Mouse (Mus musculus) MEL (cell line): ENCODE measurements around the gene Ripk3. TPM values are rescaled to one million over a fixed set of nuclear protein-coding genes. Genes with fewer than 3 reads are reported as not detected.

Source experiments
- DNase-seq: peaks from one replicate; pipeline ENCODE4 v3.0.0; 2011; ENCODE audit warnings: low read depth, low spot score
- H3K27ac ChIP-seq: 2 replicates; pipeline ENCODE4 v1.5.1; 2012; ENCODE audit warnings: low read depth, mild to moderate bottlenecking, control low read depth, low read length, moderate library complexity; ENCODE audit not compliant: control insufficient read depth
- H3K27me3 ChIP-seq, 2 experiments: fragments of 150-350 bp in 1 of 2; sonication (generic) in 1 of 2; 2 replicates each; pipeline ENCODE4 v1.6.1; 2012; ENCODE audit warnings: low read length in 2 of 2, mild to moderate bottlenecking in 2 of 2, improper control_type of control experiment in 1 of 2, moderate library complexity in 1 of 2; ENCODE audit not compliant: insufficient read depth in 2 of 2, control insufficient read depth in 1 of 2
- H3K36me3 ChIP-seq, 2 experiments: 2 replicates each; pipeline ENCODE4 v1.6.1; 2012 to 2014; ENCODE audit warnings: low read length in 2 of 2, improper control_type of control experiment in 1 of 2, inconsistent platforms in 1 of 2, mild to moderate bottlenecking in 1 of 2; ENCODE audit not compliant: insufficient read depth in 2 of 2, control insufficient read depth in 1 of 2
- H3K4me1 ChIP-seq, 2 experiments: fragments of 150-350 bp in 1 of 2; sonication (generic) in 1 of 2; 2 replicates each; pipeline ENCODE4 v1.6.1; 2012; ENCODE audit warnings: low read length in 2 of 2, improper control_type of control experiment in 1 of 2, mild to moderate bottlenecking in 1 of 2; ENCODE audit not compliant: insufficient read depth in 2 of 2, control insufficient read depth in 1 of 2
- H3K4me3 ChIP-seq, 2 experiments: fragments of 150-350 bp in 1 of 2; sonication (generic) in 1 of 2; 2 replicates each; pipeline ENCODE4 v1.5.1; 2012; ENCODE audit warnings: low read depth in 2 of 2, low read length in 2 of 2, mild to moderate bottlenecking in 2 of 2, moderate library complexity in 2 of 2, control low read depth in 1 of 2, improper control_type of control experiment in 1 of 2; ENCODE audit not compliant: control insufficient read depth in 1 of 2, insufficient read depth in 1 of 2
- H3K79me2 ChIP-seq: 2 replicates; pipeline ENCODE4 v1.6.1; 2012; ENCODE audit warnings: mild to moderate bottlenecking, low read length, moderate library complexity; ENCODE audit not compliant: control insufficient read depth, poor library complexity, insufficient read depth
- H3K9ac ChIP-seq: 2 replicates; pipeline ENCODE4 v1.6.1; 2012; ENCODE audit warnings: low read depth, mild to moderate bottlenecking, control low read depth, low read length, moderate library complexity; ENCODE audit not compliant: control insufficient read depth, poor library complexity, severe bottlenecking
- H3K9me3 ChIP-seq: fragments of 150-350 bp; sonication (generic); replicated peaks from 2 replicates; pipeline ENCODE4 v1.6.1; 2012; ENCODE audit warnings: mild to moderate bottlenecking, low read length, improper control_type of control experiment, moderate library complexity; ENCODE audit not compliant: insufficient read depth
- BHLHE40 ChIP-seq: IDR thresholded peaks from 2 replicates; pipeline ENCODE4 v1.6.1; 2012; ENCODE audit warnings: low read depth, mild to moderate bottlenecking, inconsistent platforms, low read length, improper control_type of control experiment, borderline replicate concordance
- E2F4 ChIP-seq: IDR thresholded peaks from 2 replicates; pipeline ENCODE4 v1.6.1; 2011; ENCODE audit warnings: low read depth, low read length, improper control_type of control experiment, borderline replicate concordance
- GATA1 ChIP-seq: IDR thresholded peaks from 2 replicates; pipeline ENCODE4 v1.6.1; 2011; ENCODE audit warnings: low read depth, low read length, improper control_type of control experiment
- HCFC1 ChIP-seq: IDR thresholded peaks from 2 replicates; pipeline ENCODE4 v1.6.1; 2012; ENCODE audit warnings: low read depth, mild to moderate bottlenecking, inconsistent platforms, low read length, improper control_type of control experiment, moderate library complexity
- KAT2A ChIP-seq: conservative IDR thresholded peaks from 2 replicates; pipeline ENCODE4 v1.6.1; 2012; ENCODE audit warnings: low read depth, low read length, improper control_type of control experiment, inconsistent platforms
- MAFK ChIP-seq: IDR thresholded peaks from 2 replicates; pipeline ENCODE4 v1.6.1; 2011; ENCODE audit warnings: low read depth, mild to moderate bottlenecking, low read length, improper control_type of control experiment, borderline replicate concordance
- MAX ChIP-seq: IDR thresholded peaks from 2 replicates; pipeline ENCODE4 v1.6.1; 2011; ENCODE audit warnings: low read length, improper control_type of control experiment
- MAZ ChIP-seq: IDR thresholded peaks from 2 replicates; pipeline ENCODE4 v1.6.1; 2012; ENCODE audit warnings: low read depth, mild to moderate bottlenecking, inconsistent platforms, low read length, improper control_type of control experiment
- MEF2A ChIP-seq: IDR thresholded peaks from 2 replicates; pipeline ENCODE4 v1.6.1; 2014; ENCODE audit warnings: low read depth, mild to moderate bottlenecking, inconsistent platforms, low read length, improper control_type of control experiment; ENCODE audit not compliant: poor library complexity, insufficient replicate concordance, severe bottlenecking; ENCODE audit errors: extremely low read depth
- MXI1 ChIP-seq: IDR thresholded peaks from 2 replicates; pipeline ENCODE4 v1.6.1; 2011; ENCODE audit warnings: mild to moderate bottlenecking, low read depth, low read length, improper control_type of control experiment
- MYC ChIP-seq: IDR thresholded peaks from 2 replicates; pipeline ENCODE4 v1.6.1; 2011; ENCODE audit warnings: low read depth, mild to moderate bottlenecking, low read length, improper control_type of control experiment, moderate library complexity
- NELFE ChIP-seq: IDR thresholded peaks from 2 replicates; pipeline ENCODE4 v1.6.1; 2011; ENCODE audit warnings: low read depth, low read length, improper control_type of control experiment
- POLR2A ChIP-seq, 2 experiments: IDR thresholded peaks; 2 replicates each; pipeline ENCODE4 v1.6.1; 2011 to 2012; ENCODE audit warnings: low read length in 2 of 2, mild to moderate bottlenecking in 2 of 2, control low read depth in 1 of 2, improper control_type of control experiment in 1 of 2, low read depth in 1 of 2, moderate library complexity in 1 of 2; ENCODE audit not compliant: control insufficient read depth in 1 of 2, insufficient read depth in 1 of 2, poor library complexity in 1 of 2
- POLR2AphosphoS2 ChIP-seq: IDR thresholded peaks from 2 replicates; pipeline ENCODE4 v1.6.1; 2011; ENCODE audit warnings: low read length, improper control_type of control experiment
- RAD21 ChIP-seq: IDR thresholded peaks from 2 replicates; pipeline ENCODE4 v1.6.1; 2011; ENCODE audit warnings: mild to moderate bottlenecking, low read depth, low read length, improper control_type of control experiment
- SMC3 ChIP-seq: IDR thresholded peaks from 2 replicates; pipeline ENCODE4 v1.6.1; 2011; ENCODE audit warnings: low read depth, low read length, improper control_type of control experiment
- TAL1 ChIP-seq: IDR thresholded peaks from 2 replicates; pipeline ENCODE4 v1.6.1; 2012; ENCODE audit warnings: mild to moderate bottlenecking, inconsistent platforms, low read length, moderate library complexity, mixed read lengths
- TBP ChIP-seq: IDR thresholded peaks from 2 replicates; pipeline ENCODE4 v1.8.0; 2011; ENCODE audit warnings: low read depth, low read length, improper control_type of control experiment
- TCF12 ChIP-seq: IDR thresholded peaks from 2 replicates; pipeline ENCODE4 v1.6.1; 2014; ENCODE audit warnings: low read depth, mild to moderate bottlenecking, inconsistent platforms, low read length, improper control_type of control experiment, moderate library complexity
- UBTF ChIP-seq: IDR thresholded peaks from 2 replicates; pipeline ENCODE4 v1.6.1; 2012; ENCODE audit warnings: low read depth, mild to moderate bottlenecking, inconsistent platforms, low read length, improper control_type of control experiment, moderate library complexity, borderline replicate concordance; ENCODE audit not compliant: insufficient read depth
- USF1 ChIP-seq: IDR thresholded peaks from 2 replicates; pipeline ENCODE4 v1.6.1; 2014; ENCODE audit warnings: low read depth, mild to moderate bottlenecking, inconsistent platforms, low read length, improper control_type of control experiment, moderate library complexity
- USF2 ChIP-seq, 2 experiments: IDR thresholded peaks; 2 replicates each; pipeline ENCODE4 v1.6.1; 2011 to 2012; ENCODE audit warnings: improper control_type of control experiment in 2 of 2, low read length in 2 of 2, borderline replicate concordance in 1 of 2, inconsistent platforms in 1 of 2, low read depth in 1 of 2, mild to moderate bottlenecking in 1 of 2; ENCODE audit not compliant: insufficient read depth in 1 of 2
- ZC3H11A ChIP-seq: IDR thresholded peaks from 2 replicates; pipeline ENCODE4 v1.6.1; 2012; ENCODE audit warnings: low read depth, mild to moderate bottlenecking, inconsistent platforms, low read length, improper control_type of control experiment
- ZKSCAN1 ChIP-seq: IDR thresholded peaks from 2 replicates; pipeline ENCODE4 v1.6.1; 2012; ENCODE audit warnings: low read depth, mild to moderate bottlenecking, inconsistent platforms, low read length, improper control_type of control experiment, moderate library complexity
- ZMIZ1 ChIP-seq: IDR thresholded peaks from 2 replicates; pipeline ENCODE4 v1.6.1; 2012; ENCODE audit warnings: low read depth, mild to moderate bottlenecking, inconsistent platforms, low read length, improper control_type of control experiment, moderate library complexity
- polyA plus RNA-seq, 2 experiments: library from polyadenylated mRNA; stranded (reverse) in 1 of 2; unstranded in 1 of 2; fragments of >175 nt in 1 of 2; fragments of >200 nt in 1 of 2; gene quantifications; 2 replicates each; pipeline versions ENCODE4 v1.2.1 to v1.2.4; 2012; ENCODE audit warnings: low replicate concordance in 2 of 2, low read depth in 1 of 2; ENCODE audit not compliant: insufficient read length in 2 of 2, insufficient read depth in 1 of 2, missing spikeins in 1 of 2
- total RNA-seq: library from RNA; depleted of rRNA; stranded (reverse); fragments of 300-350 nt; gene quantifications from 2 replicates; pipeline ENCODE4 v1.2.3, GENCODE M21; 2012

Gene Ripk3
- total and polyA plus RNA-seq, 3 experiments, result 67.1 to 124 (median 123) TPM

GRCm38 (mm10) chr14:55735758-55736157 is 52.9 kb downstream of the Ripk3 start:
- Histone ChIP-seq H3K9ac (no peak overlapping the region), H3K27ac (no peak overlapping the region), H3K4me3 (no peak overlapping the region), H3K79me2 (no peaks in the 10 kb centered on the region), H3K27me3 (no peaks in the 10 kb centered on the region), H3K9me3 (no peaks in the 10 kb centered on the region), H3K4me1 (peaks cover 21 to 36% of the 10 kb centered on the region in 2 experiments), H3K36me3 (peaks cover 0 to 26% of the 10 kb centered on the region in 2 experiments; a peak in 2 of 4 replicates)
- DNase-seq, result no peak
- TF ChIP-seq SMC3 (no peak), MEF2A (no peak), E2F4 (no peak), KAT2A (no peak), MYC (no peak), ZKSCAN1 (no peak), ZC3H11A (no peak), MAZ (no peak), TAL1 (no peak), MAFK (no peak), POLR2A (IDR thresholded peaks at IDR 0.05; ENCODE audit: control insufficient read depth in 1 of 2, insufficient read depth in 1 of 2, low read depth in 1 of 2, low read length in 2 of 2, poor library complexity in 1 of 2) (no peak), TCF12 (no peak), BHLHE40 (no peak), NELFE (no peak)

- no peak for DNase-seq
- Histone ChIP-seq H3K9ac (no peak overlapping the region), H3K36me3 (peaks cover 0 to 30% of the 10 kb centered on the region in 2 experiments; a peak in 2 of 4 replicates), H3K4me1 (peaks cover 23 to 41% of the 10 kb centered on the region in 2 experiments), H3K27me3 (no peaks in the 10 kb centered on the region), H3K4me3 (no peak overlapping the region), H3K27ac (no peak overlapping the region), H3K9me3 (no peaks in the 10 kb centered on the region), H3K79me2 (no peaks in the 10 kb centered on the region)
- TF ChIP-seq RAD21, result no peak
- TF ChIP-seq SMC3, result no peak
- no peak for TF ChIP-seq POLR2AphosphoS2
- no peak for TF ChIP-seq MAX
- TF ChIP-seq MYC, result no peak
- no peak for TF ChIP-seq MXI1
- TF ChIP-seq ZMIZ1, result no peak
- no peak for TF ChIP-seq POLR2A (IDR thresholded peaks at IDR 0.05; ENCODE audit: control insufficient read depth in 1 of 2, insufficient read depth in 1 of 2, low read depth in 1 of 2, low read length in 2 of 2, poor library complexity in 1 of 2)
- TF ChIP-seq MEF2A, result no peak
- no peak for TF ChIP-seq USF1
- no peak for TF ChIP-seq MAFK
- TF ChIP-seq UBTF, result no peak
- TF ChIP-seq HCFC1, result no peak
- TF ChIP-seq GATA1, result no peak
- TF ChIP-seq BHLHE40, result no peak
- TF ChIP-seq USF2 (IDR thresholded peaks at IDR 0.05; ENCODE audit: borderline replicate concordance in 1 of 2, insufficient read depth in 1 of 2, low read depth in 1 of 2, low read length in 2 of 2), result no peak
- no peak for TF ChIP-seq TBP
- no peak for TF ChIP-seq TCF12
Observed at GRCm38 (mm10) chr14:55735334-55735733, 53.3 kb downstream of the Ripk3 start.
